Mouse (Mus musculus) ES-Bruce4 (cell line): ENCODE measurements around the gene Notch1.

Experiments
- CTCF ChIP-seq: IDR thresholded peaks from one replicate; pipeline ENCODE4 v1.8.1; 2011; ENCODE audit warnings: low read depth, low read length
- POLR2A ChIP-seq: IDR thresholded peaks from one replicate; pipeline ENCODE4 v1.8.1; 2011; ENCODE audit warnings: low read length; ENCODE audit not compliant: insufficient read depth

DNA sequence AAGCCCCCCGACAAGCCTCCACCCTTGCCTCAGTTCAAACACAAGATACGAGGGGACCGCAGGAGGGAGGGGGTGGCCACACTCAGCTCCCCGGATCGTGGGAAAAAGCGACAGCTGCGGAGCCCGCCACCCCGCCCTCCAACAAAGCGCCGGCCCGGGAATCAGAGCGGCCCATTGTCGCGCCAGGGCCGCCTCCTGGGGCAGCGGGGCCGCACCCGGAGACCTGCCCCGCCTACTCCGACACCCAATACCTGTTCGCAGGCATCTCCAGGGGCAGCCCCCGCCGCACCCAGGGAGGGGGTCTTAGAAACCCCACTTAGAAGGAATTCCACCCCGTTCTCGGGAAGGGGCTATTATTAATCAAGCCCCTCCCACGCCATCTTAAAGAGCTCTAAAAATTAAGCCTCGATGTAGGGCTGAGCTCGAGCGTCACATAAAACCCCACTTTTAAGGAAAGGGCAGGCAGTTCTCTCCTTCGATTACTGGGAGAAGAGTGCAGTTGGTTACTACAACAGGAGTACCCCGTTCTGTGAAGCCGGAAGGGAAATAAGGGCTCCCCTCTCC is 14.1 kb downstream of the Notch1 start:
- TF ChIP-seq CTCF, result no peak
- no peak for TF ChIP-seq POLR2A
